ENCODE assay signal across 25 mouse cellular contexts in genomic region chr13:20323478-20323877, GRCm38 (mm10).
A peak's percentile ranks its signal among the peaks of the same experiment; 100 is the strongest.
DNase-seq lines count a peak whose midpoint lies in the region; ATAC-seq and TF ChIP-seq lines count a peak whose summit lies in the region.
"Had no signal": no experiment of that assay in that cellular context is flagged by ENCODE, and none has a peak within 500 bp of the region (broad histone marks: within the 10 kb centered on the region; RNA-seq: fewer than 3 reads in every experiment).

No protein-coding gene starts in this region.

- peak; percentile 42 for DNase-seq in heart, adult 11 months
- no peak for DNase-seq in lung, adult 2 months
- DNase-seq in lung, postnatal 10 days = peak; percentile 23
- DNase-seq in lung, postnatal 36 days = peak; percentile 72
- DNase-seq in layer of hippocampus, postnatal 14 days (ENCODE audit: low spot score in 2 of 2) = no peak
- no peak for DNase-seq in testis, postnatal 10 days (ENCODE audit: low spot score)
- DNase-seq: adrenal gland, adult 8-10 months; adrenal gland, postnatal 25 days; cerebellum, adult 11-12 months; cerebellum, adult 8-10 months; cerebellum, postnatal 10 days; cerebellum, postnatal 36 days; embryo, embryonic 11 days; gastrocnemius, postnatal 25 days; heart, adult 2 months had no signal

- H3K4me2 ChIP-seq in heart, embryonic 12.5 days = no peak overlapping the region
- H3K4me2 ChIP-seq in lung, embryonic 15.5 days = no peak overlapping the region
- H3K4me2 ChIP-seq: embryonic facial prominence, embryonic 13.5 days; forebrain, embryonic 12.5 days; forebrain, embryonic 15.5 days; hindbrain, embryonic 12.5 days had no signal

- H3K4me1 ChIP-seq in heart, embryonic 12.5 days (replicated peaks) = no peaks in the 10 kb centered on the region
- H3K4me1 ChIP-seq in lung, embryonic 15.5 days = no peaks in the 10 kb centered on the region
- peaks cover 2% of the 10 kb centered on the region; the same call in 1 of the 2 replicates for H3K4me1 ChIP-seq in lung, adult 2 months (ENCODE audit: control insufficient read depth, insufficient read depth, low read length)
- H3K4me1 ChIP-seq: embryonic facial prominence, embryonic 10.5 days; forebrain, embryonic 12.5 days; forebrain, embryonic 15.5 days; heart, embryonic 10.5 days had no signal

- ATAC-seq in heart, embryonic 12.5 days (ENCODE audit: insufficient number of reproducible peaks, low FRiP score) = no peak
- no peak for ATAC-seq in lung, embryonic 15.5 days (ENCODE audit: borderline replicate concordance, extremely low read depth, low FRiP score, low TSS enrichment)
- ATAC-seq: activated CD4-positive, CD25-positive, alpha-beta regulatory T cell, adult 4 months; forebrain, embryonic 15.5 days had no signal

- no peak overlapping the region for H3K4me3 ChIP-seq in heart, embryonic 12.5 days
- no peak overlapping the region for H3K4me3 ChIP-seq in lung, embryonic 15.5 days
- H3K4me3 ChIP-seq in lung, adult 2 months (replicated peaks; ENCODE audit: extremely low read depth, low read depth, low read length) = no peak overlapping the region
- H3K4me3 ChIP-seq: embryonic facial prominence, embryonic 10.5 days; embryonic facial prominence, embryonic 13.5 days; erythroblast, embryonic 14.5 days; forebrain, embryonic 12.5 days; forebrain, embryonic 15.5 days; heart, adult 2 months; heart, embryonic 10.5 days; hindbrain, embryonic 12.5 days had no signal

- H3K9me3 ChIP-seq in heart, embryonic 12.5 days (replicated peaks) = no peaks in the 10 kb centered on the region
- H3K9me3 ChIP-seq in lung, embryonic 15.5 days = no peaks in the 10 kb centered on the region
- H3K9me3 ChIP-seq: embryonic facial prominence, embryonic 10.5 days; embryonic facial prominence, embryonic 13.5 days; forebrain, embryonic 12.5 days; forebrain, embryonic 15.5 days; heart, embryonic 10.5 days; hindbrain, embryonic 12.5 days had no signal

- TF ChIP-seq POLR2A in lung, adult 2 months (IDR thresholded peaks at IDR 0.05; ENCODE audit: borderline replicate concordance, extremely low read depth, low read depth, low read length) = no peak

- TF ChIP-seq CTCF in lung, adult 2 months (IDR thresholded peaks at IDR 0.05; ENCODE audit: insufficient read depth, low read length) = no peak

- WGBS in heart, embryonic 12.5 days = 89% methylated on average over 4 of the region's 4 CpGs
- WGBS in lung, embryonic 15.5 days = 64% methylated on average over 4 of the region's 4 CpGs
- WGBS in lung, adult 2 months = 69% methylated on average over 4 of the region's 4 CpGs

- H3K36me3 ChIP-seq in heart, embryonic 12.5 days = no peaks in the 10 kb centered on the region
- no peaks in the 10 kb centered on the region for H3K36me3 ChIP-seq in lung, embryonic 15.5 days
- H3K36me3 ChIP-seq: embryonic facial prominence, embryonic 10.5 days; embryonic facial prominence, embryonic 13.5 days; forebrain, embryonic 12.5 days; forebrain, embryonic 15.5 days; heart, embryonic 10.5 days; hindbrain, embryonic 12.5 days had no signal

- H3K27ac ChIP-seq in heart, embryonic 12.5 days (ENCODE audit: poor library complexity, severe bottlenecking) = no peak overlapping the region
- peak overlapping the region; percentile 10; the same call in 1 of the 2 replicates for H3K27ac ChIP-seq in lung, embryonic 15.5 days
- H3K27ac ChIP-seq: embryonic facial prominence, embryonic 10.5 days; embryonic facial prominence, embryonic 13.5 days; forebrain, embryonic 12.5 days; forebrain, embryonic 15.5 days; heart, adult 2 months; heart, embryonic 10.5 days; hindbrain, embryonic 12.5 days had no signal

- H3K9ac ChIP-seq in heart, embryonic 12.5 days = no peak overlapping the region
- no peak overlapping the region for H3K9ac ChIP-seq in lung, embryonic 15.5 days
- H3K9ac ChIP-seq: embryonic facial prominence, embryonic 13.5 days; forebrain, embryonic 12.5 days; forebrain, embryonic 15.5 days; hindbrain, embryonic 12.5 days had no signal

- no peaks in the 10 kb centered on the region for H3K27me3 ChIP-seq in heart, embryonic 12.5 days (replicated peaks)
- no peaks in the 10 kb centered on the region for H3K27me3 ChIP-seq in lung, embryonic 15.5 days
- H3K27me3 ChIP-seq: embryonic facial prominence, embryonic 13.5 days; forebrain, embryonic 12.5 days; forebrain, embryonic 15.5 days; hindbrain, embryonic 12.5 days had no signal

Comparison
In these comparisons a context has a peak if more than half of its experiments do, and no peak if none do; other contexts are left out.
1. DNase-seq: peak in heart, adult 11 months (single experiment), lung, postnatal 10 days (single experiment) and lung, postnatal 36 days (single experiment); none in lung, adult 2 months (single experiment), layer of hippocampus, postnatal 14 days (0 of 2) and testis, postnatal 10 days (single experiment).